Mouse (Mus musculus) MEL (cell line): ENCODE results near the gene Gjc2.

Source experiments
- CTCF ChIP-seq, 3 experiments: IDR thresholded peaks in 2 of 3; conservative IDR thresholded peaks in 1 of 3; 2 replicates each; pipeline ENCODE4 v1.5.1; 2011 to 2012; ENCODE audit warnings: low read length in 3 of 3, low read depth in 2 of 3, mild to moderate bottlenecking in 2 of 3, improper control_type of control experiment in 1 of 3, inconsistent platforms in 1 of 3, mixed read lengths in 1 of 3, moderate library complexity in 1 of 3; ENCODE audit not compliant: control insufficient read depth in 1 of 3, insufficient read depth in 1 of 3, poor library complexity in 1 of 3, severe bottlenecking in 1 of 3
- EP300 ChIP-seq, 2 experiments: IDR thresholded peaks; 2 replicates each; pipeline ENCODE4 v1.6.1; 2011; ENCODE audit warnings: improper control_type of control experiment in 2 of 2, low read length in 2 of 2, low read depth in 1 of 2, mild to moderate bottlenecking in 1 of 2
- MEF2A ChIP-seq: IDR thresholded peaks from 2 replicates; pipeline ENCODE4 v1.6.1; 2014; ENCODE audit warnings: low read depth, mild to moderate bottlenecking, inconsistent platforms, low read length, improper control_type of control experiment; ENCODE audit not compliant: poor library complexity, insufficient replicate concordance, severe bottlenecking; ENCODE audit errors: extremely low read depth
- TAL1 ChIP-seq: IDR thresholded peaks from 2 replicates; pipeline ENCODE4 v1.6.1; 2012; ENCODE audit warnings: mild to moderate bottlenecking, inconsistent platforms, low read length, moderate library complexity, mixed read lengths
- USF1 ChIP-seq: IDR thresholded peaks from 2 replicates; pipeline ENCODE4 v1.6.1; 2014; ENCODE audit warnings: low read depth, mild to moderate bottlenecking, inconsistent platforms, low read length, improper control_type of control experiment, moderate library complexity
- ZMIZ1 ChIP-seq: IDR thresholded peaks from 2 replicates; pipeline ENCODE4 v1.6.1; 2012; ENCODE audit warnings: low read depth, mild to moderate bottlenecking, inconsistent platforms, low read length, improper control_type of control experiment, moderate library complexity

GRCm38 (mm10) chr11:59219064-59219463 lies 36.1 kb upstream of the Gjc2 start:
- no peak for TF ChIP-seq USF1
- no peak for TF ChIP-seq TAL1
- TF ChIP-seq ZMIZ1: no peak
- TF ChIP-seq MEF2A: no peak
- no peak for TF ChIP-seq EP300 (IDR thresholded peaks at IDR 0.05; ENCODE audit: low read depth in 1 of 2, low read length in 2 of 2)
- TF ChIP-seq CTCF (IDR thresholded peaks at IDR 0.05 in 2 of 3, conservative IDR thresholded peaks at IDR 0.05 in 1 of 3; ENCODE audit: control insufficient read depth in 1 of 3, insufficient read depth in 1 of 3, low read depth in 2 of 3, low read length in 3 of 3, poor library complexity in 1 of 3, severe bottlenecking in 1 of 3): peak; percentile 58 to 91 (median 68)
